Mouse (Mus musculus): ENCODE measurements at regions not wholly inside any gene's neighbourhood (a gene's known extent, or its start where the extent isn't known, plus 50 kb on each side); places are given as distances from the start of the nearest gene placed in this dataset.

DNA sequence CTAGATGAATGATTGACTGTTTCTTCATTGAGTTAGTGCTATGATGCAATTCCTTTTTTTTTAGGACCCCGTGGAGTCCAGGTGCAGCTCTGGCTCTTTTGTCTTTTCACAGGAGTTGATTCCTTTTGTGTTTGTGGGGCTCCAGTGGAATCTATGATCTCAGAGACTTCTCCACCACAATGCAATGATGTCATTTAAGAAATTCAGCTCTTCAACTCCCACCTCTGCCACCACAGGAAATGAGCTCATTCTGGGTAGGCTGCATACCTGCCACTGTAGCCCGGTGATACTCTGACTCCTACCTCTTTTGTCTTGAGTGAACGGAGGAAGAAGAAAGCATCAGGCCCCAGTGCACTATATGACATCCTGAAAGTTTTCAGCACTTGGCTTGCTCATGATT, 173.8 kb downstream of the Slc30a10 start:
- Histone ChIP-seq H3K36me3 (no peaks in the 10 kb centered on the region), H3K4me3 (no peak overlapping the region), H3K9me3 (no peaks in the 10 kb centered on the region), H3K4me1 (no peaks in the 10 kb centered on the region), H3K4me2 (replicated peaks) (no peak overlapping the region), H3K9ac (replicated peaks) (no peak overlapping the region), H3K27me3 (no peaks in the 10 kb centered on the region), H3K27ac (replicated peaks) (no peak overlapping the region)
- 77% methylated on average over 3 of the region's 3 CpGs for WGBS
- ATAC-seq (ENCODE audit: low FRiP score, low read depth), result no peak

DNA sequence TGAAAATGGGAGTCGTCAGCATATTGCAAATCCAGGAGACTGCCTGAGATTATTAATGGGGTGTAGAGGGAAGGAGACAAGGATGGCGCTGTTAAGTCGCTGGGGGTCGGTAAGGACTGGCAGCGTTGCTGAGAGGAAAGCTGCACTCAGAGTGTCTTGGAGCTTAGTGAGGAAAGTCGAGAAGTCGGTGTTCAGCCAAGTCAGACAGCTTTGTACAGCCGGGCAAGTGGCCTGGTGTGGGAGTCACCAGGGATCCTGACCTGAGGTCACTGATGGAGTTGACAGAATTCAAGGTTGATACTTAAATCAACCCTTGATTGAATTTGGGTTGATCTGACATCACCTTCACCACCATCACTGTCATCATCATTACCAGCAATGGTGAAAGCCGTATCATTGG, 175.3 kb downstream of the Slc30a10 start:
- H3K36me3 ChIP-seq, result no peaks in the 10 kb centered on the region
- no peak for ATAC-seq (ENCODE audit: low FRiP score, low read depth)
- H3K9me3 ChIP-seq, result no peaks in the 10 kb centered on the region
- 94% methylated on average over 9 of the region's 9 CpGs for WGBS
- H3K4me2 ChIP-seq (replicated peaks), result no peak overlapping the region
- H3K4me3 ChIP-seq, result no peak overlapping the region
- no peak overlapping the region for H3K9ac ChIP-seq (replicated peaks)
- H3K27ac ChIP-seq (replicated peaks), result no peak overlapping the region
- no peaks in the 10 kb centered on the region for H3K4me1 ChIP-seq
- H3K27me3 ChIP-seq, result no peaks in the 10 kb centered on the region

- WGBS, result 90% methylated on average over 6 of the region's 6 CpGs
- Histone ChIP-seq H3K36me3 (no peaks in the 10 kb centered on the region), H3K27me3 (no peaks in the 10 kb centered on the region), H3K9me3 (no peaks in the 10 kb centered on the region), H3K9ac (replicated peaks) (no peak overlapping the region), H3K4me1 (no peaks in the 10 kb centered on the region), H3K27ac (replicated peaks) (no peak overlapping the region), H3K4me2 (replicated peaks) (no peak overlapping the region), H3K4me3 (no peak overlapping the region)
- ATAC-seq (ENCODE audit: low FRiP score, low read depth), result no peak
Measured at GRCm38 (mm10) chr1:185638631-185639030, 184.0 kb downstream of the Slc30a10 start.

GRCm38 (mm10) chr1:185639486-185639885, 184.8 kb downstream of the Slc30a10 start:
- ATAC-seq (ENCODE audit: low FRiP score, low read depth), result no peak
- Histone ChIP-seq H3K9ac (replicated peaks) (no peak overlapping the region), H3K4me2 (replicated peaks) (no peak overlapping the region), H3K4me3 (no peak overlapping the region), H3K27me3 (no peaks in the 10 kb centered on the region), H3K36me3 (no peaks in the 10 kb centered on the region), H3K4me1 (no peaks in the 10 kb centered on the region), H3K27ac (replicated peaks) (no peak overlapping the region), H3K9me3 (no peaks in the 10 kb centered on the region)
- WGBS, result 97% methylated on average over 1 of the region's 1 CpGs

DNA sequence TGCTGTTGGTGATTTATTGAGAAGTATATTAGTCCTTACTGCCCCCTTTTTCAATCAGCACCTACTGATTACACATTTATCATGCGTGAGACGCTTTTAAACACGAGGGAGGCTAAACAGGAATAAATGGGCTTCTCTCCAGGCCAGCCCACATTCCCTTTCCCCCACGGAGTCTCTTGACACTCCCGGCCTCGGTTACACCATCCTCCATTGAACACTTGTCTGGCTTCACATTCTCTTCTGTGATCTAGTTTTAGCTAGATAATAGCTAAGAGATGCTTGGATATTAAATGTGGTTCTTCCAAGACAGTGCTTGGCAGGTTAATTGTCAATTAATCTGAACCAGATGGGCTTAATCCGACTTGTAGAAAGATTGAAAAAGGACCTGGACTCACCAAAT, 189.4 kb downstream of the Slc30a10 start:
- WGBS, result 79% methylated on average over 7 of the region's 7 CpGs
- Histone ChIP-seq H3K27me3 (no peaks in the 10 kb centered on the region), H3K27ac (replicated peaks) (no peak overlapping the region), H3K9ac (replicated peaks) (no peak overlapping the region), H3K4me2 (replicated peaks) (no peak overlapping the region), H3K4me3 (no peak overlapping the region), H3K9me3 (no peaks in the 10 kb centered on the region), H3K36me3 (no peaks in the 10 kb centered on the region), H3K4me1 (no peaks in the 10 kb centered on the region)
- ATAC-seq (ENCODE audit: low FRiP score, low read depth), result no peak

- H3K4me3 ChIP-seq, result no peak overlapping the region
- H3K4me2 ChIP-seq (replicated peaks), result no peak overlapping the region
- no peaks in the 10 kb centered on the region for H3K27me3 ChIP-seq
- no peak overlapping the region for H3K9ac ChIP-seq (replicated peaks)
- H3K27ac ChIP-seq (replicated peaks), result no peak overlapping the region
- H3K36me3 ChIP-seq, result no peaks in the 10 kb centered on the region
- WGBS, result 90% methylated on average over 6 of the region's 6 CpGs
- H3K9me3 ChIP-seq, result no peaks in the 10 kb centered on the region
- no peaks in the 10 kb centered on the region for H3K4me1 ChIP-seq
- no peak for ATAC-seq (ENCODE audit: low FRiP score, low read depth)
Measured at GRCm38 (mm10) chr1:185648128-185648527, 193.5 kb downstream of the Slc30a10 start.

DNA sequence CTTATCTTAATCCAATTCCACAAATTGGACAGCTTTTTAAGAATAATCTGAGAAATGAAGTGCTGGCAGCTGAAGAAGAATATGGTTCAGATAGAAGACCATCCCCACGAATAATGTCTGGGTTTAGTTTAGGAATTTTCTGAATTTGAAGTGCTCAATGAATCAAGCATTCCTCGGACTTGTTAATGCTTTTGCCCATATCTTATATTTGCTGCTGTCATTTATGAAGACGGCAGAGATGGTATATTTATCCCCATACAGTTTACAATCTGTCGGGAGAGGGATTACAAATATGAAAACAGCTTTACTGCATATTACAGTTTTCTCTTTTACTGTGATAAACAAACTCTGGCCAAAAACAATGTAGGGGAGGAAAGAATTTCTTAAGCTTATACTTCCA, 194.3 kb downstream of the Slc30a10 start:
- ATAC-seq (ENCODE audit: low FRiP score, low read depth), result no peak
- Histone ChIP-seq H3K4me2 (replicated peaks) (no peak overlapping the region), H3K36me3 (no peaks in the 10 kb centered on the region), H3K4me3 (no peak overlapping the region), H3K9ac (replicated peaks) (no peak overlapping the region), H3K27ac (replicated peaks) (no peak overlapping the region), H3K9me3 (no peaks in the 10 kb centered on the region), H3K27me3 (no peaks in the 10 kb centered on the region), H3K4me1 (no peaks in the 10 kb centered on the region)
- WGBS, result 93% methylated on average over 4 of the region's 4 CpGs

GRCm38 (mm10) chr1:185650926-185651325, 196.3 kb downstream of the Slc30a10 start:
- ATAC-seq (ENCODE audit: low FRiP score, low read depth), result no peak
- Histone ChIP-seq H3K4me1 (no peaks in the 10 kb centered on the region), H3K36me3 (no peaks in the 10 kb centered on the region), H3K4me3 (no peak overlapping the region), H3K9ac (replicated peaks) (no peak overlapping the region), H3K27ac (replicated peaks) (no peak overlapping the region), H3K4me2 (replicated peaks) (no peak overlapping the region), H3K27me3 (no peaks in the 10 kb centered on the region), H3K9me3 (no peaks in the 10 kb centered on the region)
- WGBS, result 73% methylated on average over 2 of the region's 2 CpGs

DNA sequence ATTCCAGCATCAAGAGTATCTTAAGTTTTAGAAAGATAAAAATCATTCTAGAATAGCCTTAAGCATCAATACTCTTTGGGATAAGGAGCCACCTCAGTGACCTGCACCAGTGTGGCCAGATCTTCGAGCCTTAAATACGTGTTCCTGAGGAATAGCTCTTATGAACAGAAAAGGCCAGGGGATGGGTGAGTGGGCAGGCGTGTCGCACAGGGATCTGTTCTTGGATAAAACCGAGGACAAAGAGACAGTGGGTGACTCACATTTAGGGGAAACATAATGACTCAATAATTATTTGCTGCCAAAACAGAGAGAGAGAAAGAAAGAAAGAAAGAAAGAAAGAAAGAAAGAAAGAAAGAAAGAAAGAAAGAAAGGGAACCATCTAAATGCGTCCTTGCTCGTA, 200.4 kb downstream of the Slc30a10 start:
- Histone ChIP-seq H3K4me1 (no peaks in the 10 kb centered on the region), H3K36me3 (no peaks in the 10 kb centered on the region), H3K9me3 (no peaks in the 10 kb centered on the region), H3K9ac (replicated peaks) (no peak overlapping the region), H3K27ac (replicated peaks) (no peak overlapping the region), H3K27me3 (no peaks in the 10 kb centered on the region), H3K4me2 (replicated peaks) (no peak overlapping the region), H3K4me3 (no peak overlapping the region)
- WGBS, result 77% methylated on average over 7 of the region's 7 CpGs
- no peak for ATAC-seq (ENCODE audit: low FRiP score, low read depth)

DNA sequence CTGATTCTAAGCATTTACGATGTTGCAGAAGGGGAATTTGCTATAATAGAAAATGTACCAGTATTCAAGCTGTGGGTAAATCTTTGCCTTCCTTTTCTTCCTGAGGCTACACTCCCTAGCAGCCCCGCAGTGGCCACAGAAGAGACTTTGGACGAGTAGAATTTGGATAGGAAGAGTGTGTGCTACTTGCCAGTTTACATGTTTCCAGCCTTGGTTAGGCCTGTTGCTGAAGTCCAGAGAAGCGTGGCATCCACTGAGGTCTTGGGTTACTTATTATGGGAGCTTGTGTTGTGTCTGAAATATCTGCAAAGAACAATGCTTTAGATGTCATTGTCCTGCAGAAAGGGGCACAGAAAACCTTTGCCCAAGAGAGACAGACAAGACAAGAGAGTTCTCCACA, 200.8 kb downstream of the Slc30a10 start:
- Histone ChIP-seq H3K4me3 (no peak overlapping the region), H3K4me1 (no peaks in the 10 kb centered on the region), H3K9ac (replicated peaks) (no peak overlapping the region), H3K36me3 (no peaks in the 10 kb centered on the region), H3K4me2 (replicated peaks) (no peak overlapping the region), H3K9me3 (no peaks in the 10 kb centered on the region), H3K27me3 (no peaks in the 10 kb centered on the region), H3K27ac (replicated peaks) (no peak overlapping the region)
- ATAC-seq (ENCODE audit: low FRiP score, low read depth), result no peak
- WGBS, result 82% methylated on average over 4 of the region's 4 CpGs

DNA sequence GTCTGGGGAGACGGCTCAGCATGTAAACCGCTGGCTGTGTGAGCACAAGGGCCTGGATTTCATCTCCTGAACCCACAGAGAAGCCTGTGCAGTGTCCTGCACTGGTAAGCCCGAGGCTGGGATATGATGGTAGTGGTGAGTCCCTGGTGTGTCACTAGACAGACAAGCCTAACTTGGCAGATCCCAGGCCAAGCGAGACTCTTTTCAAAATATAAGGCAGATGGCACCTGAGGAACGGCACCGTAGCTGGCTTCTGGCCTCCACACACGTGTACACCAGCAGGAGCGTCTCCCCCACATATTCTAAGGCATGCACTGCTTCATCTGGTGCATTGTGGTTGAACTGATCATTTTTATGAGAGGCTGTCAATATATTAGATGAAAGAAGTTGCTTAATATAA, 202.6 kb downstream of the Slc30a10 start:
- H3K27ac ChIP-seq (replicated peaks), result no peak overlapping the region
- H3K9me3 ChIP-seq, result no peaks in the 10 kb centered on the region
- H3K36me3 ChIP-seq, result no peaks in the 10 kb centered on the region
- H3K4me1 ChIP-seq, result no peaks in the 10 kb centered on the region
- H3K4me3 ChIP-seq, result no peak overlapping the region
- H3K27me3 ChIP-seq, result no peaks in the 10 kb centered on the region
- H3K9ac ChIP-seq (replicated peaks), result no peak overlapping the region
- ATAC-seq (ENCODE audit: low FRiP score, low read depth), result no peak
- 82% methylated on average over 8 of the region's 8 CpGs for WGBS
- H3K4me2 ChIP-seq (replicated peaks), result no peak overlapping the region

- ATAC-seq (ENCODE audit: low FRiP score, low read depth), result no peak
- WGBS, result 83% methylated on average over 5 of the region's 5 CpGs
- no peaks in the 10 kb centered on the region for H3K36me3 ChIP-seq
- no peaks in the 10 kb centered on the region for H3K27me3 ChIP-seq
- no peak overlapping the region for H3K9ac ChIP-seq (replicated peaks)
- H3K4me2 ChIP-seq (replicated peaks), result no peak overlapping the region
- H3K4me3 ChIP-seq, result no peak overlapping the region
- H3K9me3 ChIP-seq, result no peaks in the 10 kb centered on the region
- no peaks in the 10 kb centered on the region for H3K4me1 ChIP-seq
- H3K27ac ChIP-seq (replicated peaks), result no peak overlapping the region
Measured at GRCm38 (mm10) chr1:185659476-185659875, 204.8 kb downstream of the Slc30a10 start.

DNA sequence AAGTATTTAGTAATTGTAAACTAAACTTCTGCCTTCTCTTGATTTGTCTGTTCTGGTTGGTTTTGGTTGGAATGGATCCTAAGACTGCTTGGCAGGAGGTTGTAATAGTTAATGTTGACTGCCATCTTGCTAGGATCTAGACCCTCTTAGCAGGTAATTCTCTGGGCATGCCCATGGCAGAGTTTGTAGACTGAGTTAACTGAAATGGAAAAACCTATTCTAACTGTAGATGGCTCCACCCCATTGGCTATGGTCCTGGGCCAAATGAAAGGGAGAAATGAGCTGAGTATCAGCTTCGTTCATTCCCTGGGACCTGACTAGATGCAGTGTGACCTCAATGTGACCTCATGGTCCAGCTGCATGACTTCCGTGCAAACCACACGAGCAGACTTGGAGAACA, 207.7 kb downstream of the Slc30a10 start:
- Histone ChIP-seq H3K27me3 (no peaks in the 10 kb centered on the region), H3K36me3 (no peaks in the 10 kb centered on the region), H3K4me3 (no peak overlapping the region), H3K9ac (replicated peaks) (no peak overlapping the region), H3K4me1 (no peaks in the 10 kb centered on the region), H3K4me2 (replicated peaks) (no peak overlapping the region), H3K27ac (replicated peaks) (no peak overlapping the region), H3K9me3 (no peaks in the 10 kb centered on the region)
- WGBS, result 84% methylated on average over 3 of the region's 3 CpGs
- no peak for ATAC-seq (ENCODE audit: low FRiP score, low read depth)
